Comparison of ENCODE assay signal across 18 mouse cellular contexts in the genomic region with DNA sequence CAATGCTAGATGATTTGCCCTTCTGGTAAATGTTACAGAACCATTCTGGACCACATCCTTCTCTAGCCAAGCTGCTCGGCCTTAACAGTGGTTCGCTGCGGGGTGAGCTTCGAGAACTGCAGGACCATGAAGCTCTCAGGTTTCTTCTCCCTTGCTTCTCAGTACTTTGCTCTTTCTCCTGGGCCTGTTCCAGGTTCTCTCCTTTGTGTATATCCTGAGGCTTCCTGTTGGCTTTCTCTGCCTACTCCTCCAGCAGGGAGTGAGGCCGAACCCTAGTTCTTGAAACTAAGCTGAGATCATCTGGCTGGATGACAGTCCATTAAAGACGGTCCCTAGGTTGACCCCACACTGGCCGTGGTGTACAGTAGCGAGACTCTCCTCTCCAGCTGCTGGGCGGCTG. TPM values are rescaled to one million over a fixed set of nuclear protein-coding genes. Genes with fewer than 3 reads are reported as not detected.
"Had no signal": no experiment of that assay in that cellular context is flagged by ENCODE, and none has a peak within 500 bp of the region (broad histone marks: within the 10 kb centered on the region; RNA-seq: fewer than 3 reads in every experiment).

No protein-coding gene starts in this region.

- H3K27me3 ChIP-seq: limb, embryonic 13.5 days; lung, embryonic 15.5 days; midbrain, embryonic 15.5 days; neural tube, embryonic 12.5 days had no signal

- H3K4me1 ChIP-seq: midbrain, embryonic 15.5 days; neural tube, embryonic 12.5 days had no signal

- H3K27ac ChIP-seq: layer of hippocampus, adult 2 months; limb, embryonic 13.5 days; liver, embryonic 14.5 days; lung, embryonic 15.5 days; macrophage; midbrain, embryonic 15.5 days; neural tube, embryonic 12.5 days had no signal

- H3K9ac ChIP-seq: limb, embryonic 13.5 days; liver, embryonic 14.5 days; lung, embryonic 15.5 days; midbrain, embryonic 15.5 days; neural tube, embryonic 12.5 days had no signal

- DNase-seq: lung, postnatal 14 days; right cerebral cortex, postnatal 4 days; spleen, adult 18-20 months; thymus, adult 18-20 months; thymus, postnatal 14 days had no signal

- H3K4me3 ChIP-seq: layer of hippocampus, adult 2 months; limb, embryonic 13.5 days; lung, embryonic 15.5 days; megakaryocyte, embryonic 14.5 days; midbrain, embryonic 15.5 days; neural tube, embryonic 12.5 days had no signal

- H3K4me2 ChIP-seq: limb, embryonic 13.5 days; lung, embryonic 15.5 days; midbrain, embryonic 11.5 days; midbrain, embryonic 15.5 days; neural tube, embryonic 12.5 days had no signal

- H3K9me3 ChIP-seq: limb, embryonic 13.5 days; lung, embryonic 15.5 days; megakaryocyte, embryonic 14.5 days; midbrain, embryonic 15.5 days; neural tube, embryonic 12.5 days had no signal

- ATAC-seq: hindbrain, embryonic 16.5 days; inflammation-experienced regulatory T-cells, adult 6 months; intestine, postnatal 0 days; midbrain, embryonic 15.5 days had no signal

- H3K36me3 ChIP-seq: limb, embryonic 13.5 days; lung, embryonic 15.5 days; midbrain, embryonic 15.5 days; neural tube, embryonic 12.5 days had no signal

RNA-seq across cellular contexts. Expression of a gene that starts 13.9 kb away (rescaled TPM):
- polyA plus RNA-seq: inflammation-experienced regulatory T-cells, adult 6 months; intestine, postnatal 0 days; macrophage; midbrain, embryonic 11.5 days; midbrain, embryonic 15.5 days; neural tube, embryonic 12.5 days; stomach, embryonic 14.5 days had no signal

RNA-seq across cellular contexts. Expression of a gene that starts 21.5 kb away (rescaled TPM):
- polyA plus RNA-seq: inflammation-experienced regulatory T-cells, adult 6 months; macrophage had no signal
